Mouse (Mus musculus) sigmoid colon, adult 10 weeks (tissue): Measurements from ENCODE around the gene Rock2. TPM values are rescaled to one million over a fixed set of nuclear protein-coding genes. Genes with fewer than 3 reads are reported as not detected.

Experiments
- polyA plus RNA-seq: library from polyadenylated mRNA; stranded (reverse); fragments of 350-450 nt; fragmentation: Illumina TruSeq; extraction: RNeasy Lipid Tissue Mini Kit (QIAGEN cat#74804); gene quantifications from one replicate; pipeline ENCODE4 v1.2.3, GENCODE M21; 2014; ENCODE audit warnings: low read depth, low replicate concordance

Rock2 gene
- polyA plus RNA-seq: 194 TPM

DNA sequence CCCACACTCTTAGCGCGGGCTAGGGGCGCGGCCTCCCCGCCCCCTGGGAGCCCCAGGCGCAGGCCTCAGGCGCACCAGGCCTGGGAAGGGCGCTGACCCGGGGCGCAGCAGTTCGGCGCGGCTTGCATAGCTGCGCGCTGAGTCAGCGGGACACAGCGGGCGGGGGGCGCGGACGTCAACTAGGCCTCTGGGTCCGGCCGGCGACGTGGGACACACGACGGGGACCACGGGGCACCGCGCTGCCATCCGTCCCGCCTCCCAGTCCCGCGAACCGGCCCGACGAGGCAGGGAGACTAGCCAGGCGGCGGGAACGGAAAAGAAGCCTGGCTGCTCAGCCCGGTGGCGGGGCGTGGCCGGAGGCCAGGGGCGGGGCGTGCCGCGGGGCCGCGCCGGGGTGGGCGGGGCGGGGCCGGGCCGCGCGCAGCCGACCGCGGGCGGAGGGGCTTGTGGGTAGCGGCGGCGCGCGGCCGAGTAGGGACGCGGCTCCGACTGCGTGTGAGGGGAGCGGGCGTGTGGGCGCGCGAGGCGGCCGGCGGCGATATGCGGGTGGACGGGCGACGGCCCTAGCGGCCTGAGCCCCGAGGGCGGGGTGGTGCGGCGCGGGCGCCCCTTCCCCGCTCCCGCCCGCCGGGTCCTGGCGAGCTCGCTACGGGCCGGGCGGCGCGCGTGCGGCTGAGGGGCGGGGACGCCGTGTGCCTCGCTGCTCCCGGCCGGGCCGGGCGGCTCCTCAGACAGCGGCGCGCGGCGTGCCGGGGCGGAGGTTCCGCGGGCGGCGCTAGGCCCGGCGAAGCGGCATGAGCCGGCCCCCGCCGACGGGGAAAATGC lies at the start of gene Rock2:
Gene Rock2, plus strand, starts transcription at position 500 of the 825 bp plus-strand sequence.

DNA sequence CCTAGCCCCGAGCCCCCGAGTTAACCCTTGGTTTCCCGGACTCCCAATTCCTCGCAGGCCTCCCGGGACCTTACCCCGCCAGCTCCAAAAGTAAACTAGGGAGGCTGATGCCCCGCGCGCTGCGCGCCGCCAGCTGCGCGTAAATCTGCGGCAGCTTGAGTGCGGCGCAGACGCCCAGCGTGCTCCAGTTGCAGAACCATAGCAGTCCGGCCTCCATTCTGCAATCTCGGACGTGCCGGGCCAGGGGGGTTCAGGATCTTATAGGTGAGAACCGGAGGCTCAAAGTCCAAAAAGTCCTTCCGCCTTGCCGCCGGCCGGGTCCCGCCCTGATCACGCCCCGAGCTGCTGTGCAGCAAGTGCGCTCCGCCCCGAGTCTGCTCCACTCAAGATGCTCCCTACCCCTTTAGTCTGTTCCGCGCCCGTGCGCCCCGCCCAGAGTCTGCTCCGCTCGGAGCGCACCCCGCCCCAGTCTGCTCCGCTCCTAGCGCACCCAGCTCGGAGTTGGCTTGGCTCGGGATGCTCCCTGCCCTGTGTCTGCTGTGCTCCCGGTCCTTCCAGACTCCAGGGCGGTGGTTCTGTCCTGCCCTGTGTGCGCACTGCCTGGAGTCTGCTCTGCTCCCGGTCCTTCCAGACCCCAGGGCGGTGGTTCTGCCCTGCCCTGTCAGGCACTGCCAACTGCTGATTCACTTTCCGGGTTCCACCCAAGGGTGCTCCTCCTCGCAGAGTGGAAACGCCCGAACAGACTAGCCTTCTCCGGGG lies 105.2 kb downstream of the Rock2 start, which contains the start of gene Pqlc3:
Gene Pqlc3, minus strand, starts transcription at position 670 of the 759 bp plus-strand sequence.

DNA sequence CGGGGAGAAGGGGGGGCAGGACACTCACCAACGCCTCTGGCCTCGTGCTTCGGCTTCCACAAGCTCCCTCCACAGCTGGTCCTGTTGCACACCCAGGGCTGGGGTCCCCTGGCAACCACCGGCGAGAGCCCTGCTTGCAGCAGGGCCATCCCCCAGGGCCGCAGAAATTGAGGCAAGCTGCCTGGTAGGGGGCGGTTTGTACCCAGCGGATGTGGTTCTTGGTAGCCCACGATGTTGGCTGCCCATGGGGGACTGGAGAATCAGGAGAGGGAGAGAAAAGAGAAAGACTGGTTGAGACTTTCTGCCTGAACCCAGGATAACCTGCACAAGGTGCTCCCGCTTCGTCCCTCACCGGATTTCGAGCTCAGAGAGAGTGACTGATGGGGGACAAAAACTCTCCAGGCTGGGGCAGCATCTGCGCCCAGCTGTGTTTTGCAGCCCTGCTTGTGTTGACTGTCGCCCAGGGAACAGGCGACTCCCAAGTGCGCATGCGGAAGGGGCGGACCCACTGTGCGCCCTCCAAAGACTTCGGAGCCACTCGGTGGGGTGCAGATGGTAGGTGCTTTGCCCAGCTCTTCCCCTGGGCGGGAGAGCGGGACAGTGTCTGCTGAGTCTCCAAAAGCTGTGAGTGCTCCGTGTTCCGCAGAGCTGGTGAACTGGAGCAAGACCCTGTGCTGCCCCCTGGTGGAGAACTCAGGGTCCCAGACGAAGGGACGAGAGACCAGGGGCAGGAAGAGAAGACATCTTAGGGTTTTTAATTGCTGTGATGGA lies 116.6 kb downstream of the Rock2 start, which contains the start of gene 2410004P03Rik:
Gene 2410004P03Rik, minus strand, starts transcription at position 628 of the 771 bp plus-strand sequence.

Other genes with a start within 250 kb of the Rock2 start
- not detected for gene Ntsr2, start 241.5 kb upstream of the Rock2 start, polyA plus RNA-seq
- 3.3 TPM for gene Greb1, start 94.0 kb upstream of the Rock2 start, polyA plus RNA-seq
- gene E2f6, start 83.9 kb upstream of the Rock2 start, polyA plus RNA-seq: 29.3 TPM
- 79.1 TPM for gene Pqlc3, start 105.5 kb downstream of the Rock2 start, polyA plus RNA-seq
- 0.13 TPM for gene 2410004P03Rik, start 116.8 kb downstream of the Rock2 start, polyA plus RNA-seq